Mouse (Mus musculus) embryonic fibroblast, embryonic 13.5 days (primary cell): ENCODE measurements at regions not wholly inside any gene's neighbourhood (a gene's known extent, or its start where the extent isn't known, plus 50 kb on each side); places are given as distances from the start of the nearest gene placed in this dataset.

Experiments
- CTCF ChIP-seq: IDR thresholded peaks from 2 replicates; pipeline ENCODE4 v1.5.1; 2011; ENCODE audit warnings: mild to moderate bottlenecking, control low read depth, low read length, moderate library complexity, borderline replicate concordance; ENCODE audit not compliant: insufficient read depth
- POLR2A ChIP-seq: IDR thresholded peaks from 2 replicates; pipeline ENCODE4 v1.6.1; 2011; ENCODE audit warnings: low read depth, mild to moderate bottlenecking, control low read depth, low read length, moderate library complexity

DNA sequence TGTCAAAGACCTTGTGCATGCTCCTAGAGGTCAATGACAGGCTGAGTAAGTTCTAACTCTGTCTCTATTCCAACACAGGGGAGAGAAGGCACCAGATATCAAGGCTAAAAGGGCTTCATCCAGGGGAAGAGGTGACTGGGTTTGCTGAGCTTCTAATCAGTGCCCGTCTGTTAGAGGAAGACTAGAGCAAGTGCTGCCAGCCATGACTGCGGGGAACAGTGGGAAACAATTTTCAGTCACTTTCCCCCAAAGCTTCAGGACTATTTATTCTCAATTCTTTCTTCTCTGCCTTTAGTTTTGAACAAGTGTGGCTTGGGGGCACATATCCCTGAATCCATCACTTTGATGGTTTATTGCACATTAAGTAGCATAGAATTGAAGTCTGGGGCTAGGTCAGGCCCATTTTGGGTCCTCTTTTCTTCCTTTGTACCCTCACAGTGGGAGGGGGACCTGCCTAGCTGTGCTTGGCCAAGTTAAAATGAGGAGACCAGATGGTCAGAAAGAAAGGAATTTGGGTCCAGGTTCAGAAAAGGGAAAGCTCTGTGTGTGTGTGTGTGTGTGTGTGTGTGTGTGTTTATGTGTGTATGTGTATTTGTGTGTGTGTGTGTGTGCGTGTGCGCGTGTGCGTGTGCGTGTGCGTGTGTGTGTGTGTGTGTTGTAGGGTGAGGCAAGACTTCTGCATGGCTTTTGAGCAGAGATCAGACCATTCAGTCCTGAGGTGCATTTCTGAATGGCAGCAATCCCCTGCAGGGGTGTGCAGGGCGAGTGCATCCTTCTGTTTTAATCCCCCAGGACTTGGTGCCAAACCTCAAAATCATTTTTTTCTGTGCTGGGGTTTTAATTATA, 337.2 kb downstream of the 1500009L16Rik start:
- no peak for TF ChIP-seq CTCF
- TF ChIP-seq POLR2A = no peak
